Mouse (Mus musculus) liver, embryonic 11.5 days (tissue): ENCODE measurements around the gene Zfp719. TPM values are rescaled to one million over a fixed set of nuclear protein-coding genes. Genes with fewer than 3 reads are reported as not detected.

ENCODE experiments used
- ATAC-seq: fragments of 200-750 bp; cut with Nextera tagmentation; replicated peaks from 2 replicates; pipeline ENCODE4 v1.8.0; 2017; ENCODE audit warnings: moderate number of reproducible peaks, mild to moderate bottlenecking, moderate TSS enrichment, moderate library complexity; ENCODE audit not compliant: low FRiP score
- DNase-seq: peaks from one replicate; pipeline ENCODE4 v3.0.0-alpha.2; 2017; ENCODE audit warnings: low spot score
- H3K27ac ChIP-seq: fragments of 300-500 bp; sonication (generic); 2 replicates; pipeline ENCODE4 v1.5.1; 2014; ENCODE audit warnings: mild to moderate bottlenecking, low read depth, low read length, control low read depth
- H3K27me3 ChIP-seq: fragments of 300-500 bp; sonication (generic); replicated peaks from 2 replicates; pipeline ENCODE4 v1.6.1; 2014; ENCODE audit warnings: low read length, mixed read lengths; ENCODE audit not compliant: control insufficient read depth, insufficient read depth
- H3K36me3 ChIP-seq: fragments of 300-500 bp; sonication (generic); 2 replicates; pipeline ENCODE4 v1.6.1; 2014; ENCODE audit warnings: mild to moderate bottlenecking, low read length, moderate library complexity, mixed read lengths; ENCODE audit not compliant: control insufficient read depth, insufficient read depth
- H3K4me1 ChIP-seq: fragments of 300-500 bp; sonication (generic); replicated peaks from 2 replicates; pipeline ENCODE4 v1.6.1; 2014; ENCODE audit warnings: low read length, mixed read lengths; ENCODE audit not compliant: control insufficient read depth, insufficient read depth
- H3K4me2 ChIP-seq: fragments of 300-500 bp; sonication (generic); 2 replicates; pipeline ENCODE4 v1.6.1; 2014; ENCODE audit warnings: mild to moderate bottlenecking, control low read depth, moderate library complexity
- H3K4me3 ChIP-seq: fragments of 300-500 bp; sonication (generic); 2 replicates; pipeline ENCODE4 v1.5.1; 2014; ENCODE audit warnings: low read depth, low read length, control low read depth
- H3K9ac ChIP-seq: fragments of 300-500 bp; sonication (generic); 2 replicates; pipeline ENCODE4 v1.6.1; 2014; ENCODE audit warnings: low read depth, low read length, control low read depth
- H3K9me3 ChIP-seq: fragments of 300-500 bp; sonication (generic); 2 replicates; pipeline ENCODE4 v1.6.1; 2016; ENCODE audit warnings: low read length, inconsistent platforms, mixed read lengths; ENCODE audit not compliant: control insufficient read depth
- WGBS: fragments of 180-500 bp; shearing (Covaris S2); extraction: QIAGEN DNeasy Blood & Tissue Kit; methylation state at CpG from one replicate; pipeline ENCODE4 v1.1.7; 2014; 5-methylcytosine and 5-hydroxymethylcytosine counted together
- polyA plus RNA-seq: library from polyadenylated mRNA; unstranded; fragments of >200 nt; fragmentation: Nextera tagmentation; extraction: Ambion mirVana; gene quantifications from 2 replicates; pipeline ENCODE4 v1.2.1, GENCODE M21; 2014

Zfp719 gene
- polyA plus RNA-seq, 1 experiment from 2014 or later: 7.0 TPM

- H3K36me3 ChIP-seq: no peaks in the 10 kb centered on the region
- no peaks in the 10 kb centered on the region for H3K4me1 ChIP-seq
- no peak overlapping the region for H3K4me2 ChIP-seq
- no peaks in the 10 kb centered on the region for H3K27me3 ChIP-seq
- H3K27ac ChIP-seq: no peak overlapping the region
- H3K4me3 ChIP-seq: no peak overlapping the region
- ATAC-seq (no peak), DNase-seq (no peak)
- no peak overlapping the region for H3K9ac ChIP-seq
- H3K9me3 ChIP-seq: no peaks in the 10 kb centered on the region
- WGBS: 83% methylated on average over 3 of the region's 3 CpGs
Measured at GRCm38 (mm10) chr7:43625065-43625464, 45.7 kb downstream of the Zfp719 start.

- no peak overlapping the region for H3K9ac ChIP-seq
- no peak overlapping the region for H3K27ac ChIP-seq
- 70% methylated on average over 8 of the region's 8 CpGs for WGBS
- H3K9me3 ChIP-seq: no peaks in the 10 kb centered on the region
- no peak overlapping the region for H3K4me2 ChIP-seq
- H3K4me3 ChIP-seq: no peak overlapping the region
- H3K36me3 ChIP-seq: no peaks in the 10 kb centered on the region
- H3K4me1 ChIP-seq: no peaks in the 10 kb centered on the region
- ATAC-seq (no peak), DNase-seq (no peak)
- no peaks in the 10 kb centered on the region for H3K27me3 ChIP-seq
Measured at GRCm38 (mm10) chr7:43625794-43626422, 46.5 kb downstream of the Zfp719 start.

- 78% methylated on average over 4 of the region's 4 CpGs for WGBS
- Histone ChIP-seq H3K4me2 (no peak overlapping the region), H3K4me3 (no peak overlapping the region), H3K9ac (no peak overlapping the region), H3K27me3 (no peaks in the 10 kb centered on the region), H3K36me3 (no peaks in the 10 kb centered on the region), H3K9me3 (no peaks in the 10 kb centered on the region), H3K27ac (no peak overlapping the region), H3K4me1 (no peaks in the 10 kb centered on the region)
- ATAC-seq (no peak), DNase-seq (no peak)
Measured at GRCm38 (mm10) chr7:43633940-43634339, 54.5 kb downstream of the Zfp719 start.

- no peak for ATAC-seq
- Histone ChIP-seq H3K9me3 (no peaks in the 10 kb centered on the region), H3K27me3 (no peaks in the 10 kb centered on the region), H3K9ac (no peak within 1 kb of the TSS), H3K36me3 (no peaks in the 10 kb centered on the region), H3K27ac (no peak within 1 kb of the TSS), H3K4me1 (no peaks in the 10 kb centered on the region), H3K4me3 (no peak within 1 kb of the TSS), H3K4me2 (no peak within 1 kb of the TSS)
- WGBS: 46% methylated on average over 6 of the region's 6 CpGs
- DNase-seq: no peak
Measured at GRCm38 (mm10) chr7:43634500-43634899, 55.1 kb downstream of the Zfp719 start, which contains the start of gene Ceacam18. Ceacam18 (plus strand) TSS chr7:43634707.

- ATAC-seq: no peak
- no peak overlapping the region for H3K27ac ChIP-seq
- 54% methylated on average over 2 of the region's 2 CpGs for WGBS
- DNase-seq: no peak
- no peaks in the 10 kb centered on the region for H3K4me1 ChIP-seq
- H3K9ac ChIP-seq: no peak overlapping the region
- H3K36me3 ChIP-seq: no peaks in the 10 kb centered on the region
- no peak overlapping the region for H3K4me3 ChIP-seq
- no peaks in the 10 kb centered on the region for H3K9me3 ChIP-seq
- H3K27me3 ChIP-seq: no peaks in the 10 kb centered on the region
- H3K4me2 ChIP-seq: no peak overlapping the region
Measured at GRCm38 (mm10) chr7:43636194-43636593, 56.8 kb downstream of the Zfp719 start.

- no peak for ATAC-seq
- H3K9ac ChIP-seq: no peak overlapping the region
- no peaks in the 10 kb centered on the region for H3K4me1 ChIP-seq
- H3K4me2 ChIP-seq: no peak overlapping the region
- H3K27ac ChIP-seq: no peak overlapping the region
- no peaks in the 10 kb centered on the region for H3K27me3 ChIP-seq
- no peaks in the 10 kb centered on the region for H3K36me3 ChIP-seq
- no peaks in the 10 kb centered on the region for H3K9me3 ChIP-seq
- 60% methylated on average over 1 of the region's 1 CpGs for WGBS
- DNase-seq: no peak
- no peak overlapping the region for H3K4me3 ChIP-seq
Measured at GRCm38 (mm10) chr7:43637118-43637517, 57.7 kb downstream of the Zfp719 start.

- no peak for ATAC-seq
- DNase-seq: no peak
- Histone ChIP-seq H3K9me3 (no peaks in the 10 kb centered on the region), H3K4me2 (no peak overlapping the region), H3K4me1 (no peaks in the 10 kb centered on the region), H3K27ac (no peak overlapping the region), H3K36me3 (no peaks in the 10 kb centered on the region), H3K27me3 (no peaks in the 10 kb centered on the region), H3K9ac (no peak overlapping the region), H3K4me3 (no peak overlapping the region)
- 65% methylated on average over 5 of the region's 5 CpGs for WGBS
Measured at GRCm38 (mm10) chr7:43642587-43642986, 63.2 kb downstream of the Zfp719 start.

Other genes starting within 250 kb of the Zfp719 start
- gene Siglecf, start 228.3 kb upstream of the Zfp719 start, polyA plus RNA-seq: 2.7 and 2.9 TPM in 2 replicates
- 0.34 and 0.47 TPM in 2 replicates for gene Siglecg, start 171.4 kb upstream of the Zfp719 start, polyA plus RNA-seq
- gene Lim2, start 151.9 kb upstream of the Zfp719 start, polyA plus RNA-seq: 0.10 TPM in 1 of 2 replicates, not detected in the other
- gene Nkg7, start 142.5 kb upstream of the Zfp719 start, polyA plus RNA-seq: 3.5 and 3.8 TPM in 2 replicates
- gene Cldnd2, start 138.8 kb upstream of the Zfp719 start, polyA plus RNA-seq: not detected in 2 replicates
- 369 and 378 TPM in 2 replicates for gene Etfb, start 135.5 kb upstream of the Zfp719 start, polyA plus RNA-seq
- 0.37 TPM in 1 of 2 replicates, not detected in the other for gene Gm45233, start 135.5 kb upstream of the Zfp719 start, polyA plus RNA-seq
- gene Vsig10l, start 116.5 kb upstream of the Zfp719 start, polyA plus RNA-seq: 1.1 and 1.9 TPM in 2 replicates
- gene Iglon5, start 89.5 kb upstream of the Zfp719 start, polyA plus RNA-seq: 0.16 and 0.25 TPM in 2 replicates
- not detected in 2 replicates for gene 4931406B18Rik, start 73.7 kb upstream of the Zfp719 start, polyA plus RNA-seq
- gene Cd33, start 35.2 kb upstream of the Zfp719 start, polyA plus RNA-seq: 1.3 and 1.6 TPM in 2 replicates
- 0.97 and 1.1 TPM in 2 replicates for gene Zfp658, start 17.4 kb upstream of the Zfp719 start, polyA plus RNA-seq
- 0.07 and 0.16 TPM in 2 replicates for gene Zfp819, start 27.6 kb downstream of the Zfp719 start, polyA plus RNA-seq
- gene Ceacam18, start 55.1 kb downstream of the Zfp719 start, polyA plus RNA-seq: not detected in 2 replicates
- gene Siglece, start 80.6 kb downstream of the Zfp719 start, polyA plus RNA-seq: 0.79 and 0.90 TPM in 2 replicates
- gene Ctu1, start 92.4 kb downstream of the Zfp719 start, polyA plus RNA-seq: 7.5 and 8.7 TPM in 2 replicates
- 0.18 TPM in 1 of 2 replicates, not detected in the other for gene Klk14, start 110.8 kb downstream of the Zfp719 start, polyA plus RNA-seq
- 0.44 and 0.56 TPM in 2 replicates for gene Klk13, start 133.0 kb downstream of the Zfp719 start, polyA plus RNA-seq
- not detected in 2 replicates for gene Klk12, start 189.3 kb downstream of the Zfp719 start, polyA plus RNA-seq
- not detected in 2 replicates for gene Klk11, start 195.0 kb downstream of the Zfp719 start, polyA plus RNA-seq
- 0.17 TPM in 1 of 2 replicates, not detected in the other for gene Klk10, start 201.4 kb downstream of the Zfp719 start, polyA plus RNA-seq
- not detected in 2 replicates for gene Klk9, start 212.3 kb downstream of the Zfp719 start, polyA plus RNA-seq
- gene Klk8, start 218.0 kb downstream of the Zfp719 start, polyA plus RNA-seq: 27.5 and 29.1 TPM in 2 replicates
- gene Klk7, start 231.7 kb downstream of the Zfp719 start, polyA plus RNA-seq: not detected in 2 replicates
- gene Klk6, start 244.9 kb downstream of the Zfp719 start, polyA plus RNA-seq: not detected in 2 replicates